Mouse (Mus musculus) olfactory bulb, adult 2 months (tissue): ENCODE data around the gene Diaph3.

ENCODE experiments used
- CTCF ChIP-seq: fragments of 200-500 bp; IDR thresholded peaks from 2 replicates; pipeline ENCODE4 v1.5.1; 2012; ENCODE audit warnings: low read depth, mild to moderate bottlenecking, low read length, moderate library complexity; ENCODE audit not compliant: insufficient read depth
- POLR2A ChIP-seq: fragments of 200-500 bp; IDR thresholded peaks from 2 replicates; pipeline ENCODE4 v1.6.1; 2012; ENCODE audit warnings: mild to moderate bottlenecking, low read depth, low read length, moderate library complexity; ENCODE audit not compliant: insufficient read depth

DNA sequence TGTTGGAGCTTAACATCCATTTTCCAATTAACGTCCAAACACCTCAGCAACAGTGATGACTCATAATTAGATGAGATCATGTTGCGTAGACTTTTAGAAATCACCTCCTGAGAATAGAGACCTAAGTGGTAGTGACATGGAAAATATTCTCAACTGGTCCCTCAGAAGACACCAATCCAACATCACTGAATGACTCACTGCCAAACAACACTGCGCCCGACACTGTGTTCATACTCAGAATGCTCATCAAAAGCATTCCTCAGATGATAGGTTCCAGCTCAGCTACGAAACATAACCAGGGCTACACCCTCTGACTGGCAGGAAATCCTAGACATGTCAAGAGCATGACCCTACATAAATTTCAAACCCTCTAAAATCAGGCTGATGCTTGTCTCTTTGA, 89.8 kb downstream of the Diaph3 start:
- TF ChIP-seq CTCF (no peak), POLR2A (no peak)
